Mouse (Mus musculus) WW6 (cell line): ENCODE results near the gene Plxna4.

Experiments used
- DNase-seq: peaks from one replicate; pipeline ENCODE4 v3.0.0-alpha.2; 2013; ENCODE audit warnings: low read depth, low spot score

Plxna4 gene

DNA sequence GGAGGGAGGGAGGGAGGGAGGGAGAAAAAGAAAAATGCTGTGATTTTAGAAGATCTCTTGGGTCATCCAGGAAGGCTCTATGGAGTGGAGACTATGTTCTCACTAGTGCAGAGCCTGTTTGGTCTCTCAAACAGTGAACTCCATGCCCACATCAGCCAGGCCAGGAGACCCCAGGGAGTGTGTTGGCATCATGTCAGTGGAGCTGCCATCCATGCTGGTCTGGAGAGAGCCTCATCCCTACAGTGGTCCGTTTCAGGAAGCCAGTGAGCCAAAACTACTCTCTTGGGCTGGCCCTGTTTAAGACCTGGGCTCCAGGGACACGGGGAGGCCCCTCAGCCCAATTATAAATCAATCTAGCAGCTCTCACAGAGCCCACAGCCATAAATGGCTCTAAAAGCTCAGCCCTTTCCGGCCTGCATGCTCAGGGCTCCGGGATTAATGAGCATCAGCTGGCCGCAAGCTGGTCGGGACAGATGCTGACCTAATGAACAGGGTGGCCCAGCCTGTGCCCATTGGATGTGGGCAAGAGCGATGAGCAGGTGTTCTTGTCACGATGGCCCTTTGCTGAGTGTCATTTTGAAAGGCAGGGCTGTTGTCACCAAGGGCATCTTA lies 180.3 kb downstream of the Plxna4 start:
- no peak for DNase-seq

DNA sequence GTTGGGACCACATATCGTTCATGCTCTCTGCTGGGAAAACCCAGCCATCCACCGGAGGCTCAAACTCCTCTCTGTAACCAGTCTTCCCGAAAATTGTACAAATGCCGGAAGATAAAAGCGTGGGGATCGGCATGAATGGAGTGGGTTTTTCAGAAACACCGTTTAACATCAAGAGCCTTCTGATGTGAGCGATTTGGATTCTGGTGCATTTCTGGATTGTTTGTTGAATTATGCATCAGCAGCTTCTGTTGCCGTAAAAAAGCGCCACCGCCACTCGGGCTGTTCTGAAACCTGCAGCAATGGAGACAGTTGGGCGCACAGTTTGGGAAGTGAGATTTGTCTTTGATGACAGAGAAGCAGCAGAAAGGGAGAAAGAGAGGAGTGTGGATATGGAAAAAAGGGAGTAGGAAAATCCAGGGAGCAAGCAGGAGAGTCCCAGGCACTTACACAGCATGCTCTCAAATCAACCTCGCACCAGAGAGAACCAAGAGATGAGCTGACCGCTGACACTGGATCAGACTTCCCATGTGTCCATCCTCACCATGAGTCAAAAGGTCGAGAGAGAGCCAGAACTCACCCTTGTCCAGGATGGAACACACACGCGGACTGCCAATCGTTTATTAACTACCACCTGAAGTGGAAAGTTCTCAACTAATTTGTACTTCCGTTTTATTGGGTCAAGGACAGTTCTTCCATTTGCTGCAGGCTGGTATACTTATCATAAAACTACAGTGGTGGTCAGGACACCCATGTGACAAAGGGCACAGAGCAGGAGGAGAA lies 181.5 kb downstream of the Plxna4 start:
- DNase-seq = no peak

DNA sequence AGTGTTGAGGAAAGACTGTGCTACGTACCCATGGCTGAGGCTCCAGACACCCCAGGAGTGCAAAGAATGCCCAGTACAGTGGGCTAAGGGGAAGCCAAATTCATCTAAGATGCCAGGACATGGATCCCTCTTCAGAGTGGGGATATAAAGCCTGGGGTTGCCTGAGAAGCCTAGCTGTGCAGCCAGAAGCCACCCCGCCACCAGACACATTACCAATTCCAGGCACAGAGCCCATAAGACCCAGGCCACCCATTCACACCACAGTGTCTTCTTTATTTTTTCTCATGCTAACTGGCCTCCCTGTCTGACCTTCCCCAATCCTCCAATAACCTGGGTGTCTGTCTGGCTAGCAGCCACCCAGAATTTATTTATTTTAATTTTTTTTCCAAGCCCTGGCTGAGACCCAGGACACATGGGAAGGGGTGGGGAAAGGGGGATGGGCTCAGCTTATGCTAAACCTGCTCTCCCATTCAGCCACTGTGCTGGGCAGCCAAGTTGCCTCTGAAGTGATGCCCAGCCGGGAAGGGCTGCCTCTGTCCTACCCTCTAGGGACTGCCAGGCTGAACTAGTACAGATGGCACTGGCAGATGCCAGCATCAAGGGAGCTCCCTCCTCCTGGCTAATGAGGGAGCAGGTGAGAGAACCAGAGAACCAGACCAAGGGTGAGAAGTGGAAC lies 185.3 kb downstream of the Plxna4 start:
- DNase-seq = no peak

- DNase-seq = no peak
These were observed 189.7 kb downstream of the Plxna4 start for GRCm38 (mm10) chr6:32398261-32398660.

- no peak for DNase-seq
These were observed 190.8 kb downstream of the Plxna4 start for GRCm38 (mm10) chr6:32397133-32397730.

- no peak for DNase-seq
These were observed 192.6 kb downstream of the Plxna4 start for GRCm38 (mm10) chr6:32395415-32395814.

DNA sequence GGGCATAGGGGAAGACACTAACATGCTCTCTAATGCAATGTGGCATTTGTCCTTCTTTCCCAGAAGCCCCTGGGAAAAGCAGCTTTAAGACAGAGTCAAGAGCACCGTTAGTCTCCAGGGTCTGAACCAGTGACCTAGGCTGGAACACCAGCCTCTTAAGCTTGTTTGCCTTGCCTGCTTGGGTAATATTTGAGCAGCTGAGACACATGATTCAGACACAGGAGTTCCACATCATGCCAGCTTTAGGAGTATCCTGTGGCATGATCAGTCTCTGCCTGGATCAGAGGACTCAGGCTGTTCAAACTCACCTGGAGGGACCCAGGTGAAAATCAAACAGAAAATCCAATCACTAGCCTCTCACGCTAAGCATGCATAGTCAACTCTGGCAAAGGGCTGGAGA lies 195.7 kb downstream of the Plxna4 start:
- no peak for DNase-seq

GRCm38 (mm10) chr6:32388276-32388675 lies 199.7 kb downstream of the Plxna4 start:
- no peak for DNase-seq

GRCm38 (mm10) chr6:32386915-32387314 lies 201.1 kb downstream of the Plxna4 start:
- no peak for DNase-seq

DNA sequence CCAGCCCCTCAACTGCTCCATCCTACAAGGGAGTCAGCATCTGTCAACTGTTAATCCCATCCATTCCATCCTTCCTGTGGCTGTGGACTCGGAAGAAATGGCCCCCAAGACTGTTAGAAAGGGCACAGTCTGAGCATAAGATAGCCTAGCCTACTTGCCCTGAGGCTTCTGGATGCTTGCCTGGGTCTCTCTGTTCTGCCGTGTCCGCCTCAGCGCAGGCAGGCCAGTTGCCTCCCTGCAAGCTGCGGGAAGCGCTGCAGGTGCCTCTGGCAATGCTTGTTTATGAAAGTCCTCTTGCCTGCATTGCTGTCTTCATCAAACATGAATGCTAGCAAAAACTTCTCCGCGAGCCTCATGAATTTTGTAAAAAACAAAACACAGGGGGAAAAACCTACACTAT lies 203.1 kb downstream of the Plxna4 start:
- DNase-seq = no peak

DNA sequence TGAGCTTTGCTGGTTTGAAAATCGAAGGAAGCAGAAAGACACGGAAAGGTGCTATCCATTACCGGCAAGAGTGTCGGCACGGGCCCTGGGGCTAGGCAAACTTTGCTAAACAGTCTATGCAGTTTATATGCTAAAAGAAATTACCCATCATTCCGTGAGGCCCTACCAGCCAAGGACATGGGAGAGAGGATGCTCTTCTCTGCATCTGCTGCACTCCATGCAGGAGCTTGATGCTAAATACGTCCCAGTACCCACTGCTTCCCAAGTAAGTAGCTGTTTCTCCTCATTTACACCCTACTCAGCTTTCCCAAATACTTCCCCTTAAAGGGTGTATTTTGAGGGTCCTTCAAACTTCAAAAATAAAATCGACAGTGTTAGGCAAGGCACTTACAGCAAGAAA lies 203.6 kb downstream of the Plxna4 start:
- no peak for DNase-seq

GRCm38 (mm10) chr6:32381516-32381915 lies 206.5 kb downstream of the Plxna4 start:
- DNase-seq = no peak

DNA sequence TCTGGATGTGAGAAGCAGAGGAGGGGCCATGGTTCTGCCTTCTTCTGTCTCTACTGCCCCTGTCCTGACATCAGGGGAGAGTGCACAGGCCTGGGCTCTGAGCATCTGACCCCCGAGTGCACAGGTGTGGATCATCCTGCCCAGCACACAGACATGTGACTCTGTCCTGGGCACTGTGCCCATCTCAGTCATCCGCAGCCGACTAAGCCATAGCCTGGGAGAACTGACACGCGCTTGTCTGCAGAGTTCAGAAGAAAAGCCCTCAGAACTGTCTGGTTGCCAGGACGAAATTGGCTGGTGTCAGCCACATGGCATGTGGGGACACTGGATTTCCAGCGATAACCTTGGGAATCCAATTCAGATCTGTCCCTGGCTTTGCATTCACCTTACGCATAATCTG lies 210.8 kb downstream of the Plxna4 start:
- DNase-seq = no peak

DNA sequence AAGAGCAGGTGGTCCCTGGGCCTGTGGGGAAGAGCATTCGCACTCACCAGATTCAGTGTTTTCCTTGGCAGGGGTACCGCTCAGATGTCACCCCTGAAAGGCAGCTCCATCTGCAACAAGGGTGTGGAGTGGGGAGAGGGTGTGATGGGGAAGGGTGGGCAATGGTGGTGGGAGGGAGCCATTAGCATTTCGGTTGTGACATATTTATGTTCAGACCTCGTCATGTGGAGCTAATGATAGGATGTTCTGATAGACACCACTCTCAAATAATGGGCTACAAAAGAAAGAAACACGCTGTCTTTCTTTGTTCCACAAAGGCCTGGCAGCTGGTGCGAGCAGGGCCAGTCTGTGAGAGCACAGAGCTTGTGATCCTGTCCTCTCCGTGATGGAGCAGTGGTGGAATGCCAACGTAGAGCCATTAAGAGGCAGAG lies 214.0 kb downstream of the Plxna4 start:
- DNase-seq = no peak

GRCm38 (mm10) chr6:32369092-32369491 lies 218.9 kb downstream of the Plxna4 start:
- DNase-seq = no peak

- DNase-seq = no peak
These were observed 219.6 kb downstream of the Plxna4 start for GRCm38 (mm10) chr6:32368408-32368807.

DNA sequence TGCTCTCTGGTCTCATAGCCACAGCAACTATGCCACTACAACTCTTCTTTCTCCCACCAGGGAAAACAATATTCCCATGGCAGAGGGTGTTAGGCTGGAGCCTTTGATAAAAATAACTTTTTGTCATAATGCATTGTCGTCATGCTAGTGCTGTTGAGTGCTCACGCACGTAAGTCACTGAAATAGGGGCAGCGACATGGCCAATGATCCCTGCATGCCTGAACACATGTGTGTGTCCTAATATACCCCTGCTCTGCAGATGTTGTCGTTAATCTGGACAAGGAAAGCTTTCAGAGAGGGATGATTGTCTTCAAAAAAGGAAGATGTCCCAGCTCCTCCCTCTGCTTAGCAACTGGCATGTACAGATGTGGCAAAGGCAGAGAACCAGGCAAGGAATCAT lies 223.1 kb downstream of the Plxna4 start:
- no peak for DNase-seq

GRCm38 (mm10) chr6:32363489-32364068 lies 224.4 kb downstream of the Plxna4 start:
- no peak for DNase-seq

GRCm38 (mm10) chr6:32362421-32362820 lies 225.6 kb downstream of the Plxna4 start:
- DNase-seq = no peak

DNA sequence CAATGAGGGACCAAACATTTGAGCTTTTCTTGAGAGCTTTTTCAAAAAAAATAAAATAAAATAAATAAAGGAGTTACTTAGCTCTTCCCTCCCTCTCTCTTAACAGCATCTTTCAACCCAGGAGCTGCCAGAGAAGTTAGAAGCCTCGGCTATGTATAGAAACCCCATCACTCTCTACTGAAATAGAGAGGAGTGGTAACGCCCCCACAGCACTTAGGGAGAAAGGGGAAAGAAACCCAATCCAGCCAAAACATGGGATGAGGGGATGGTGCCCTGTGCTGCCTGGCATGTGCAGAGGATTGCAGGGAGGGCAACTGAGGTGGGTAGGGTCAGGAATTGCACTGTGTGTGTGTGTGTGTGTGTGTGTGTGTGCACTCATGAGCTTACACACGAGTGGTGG lies 228.3 kb downstream of the Plxna4 start:
- no peak for DNase-seq

GRCm38 (mm10) chr6:32357497-32357896 lies 230.5 kb downstream of the Plxna4 start:
- no peak for DNase-seq

DNA sequence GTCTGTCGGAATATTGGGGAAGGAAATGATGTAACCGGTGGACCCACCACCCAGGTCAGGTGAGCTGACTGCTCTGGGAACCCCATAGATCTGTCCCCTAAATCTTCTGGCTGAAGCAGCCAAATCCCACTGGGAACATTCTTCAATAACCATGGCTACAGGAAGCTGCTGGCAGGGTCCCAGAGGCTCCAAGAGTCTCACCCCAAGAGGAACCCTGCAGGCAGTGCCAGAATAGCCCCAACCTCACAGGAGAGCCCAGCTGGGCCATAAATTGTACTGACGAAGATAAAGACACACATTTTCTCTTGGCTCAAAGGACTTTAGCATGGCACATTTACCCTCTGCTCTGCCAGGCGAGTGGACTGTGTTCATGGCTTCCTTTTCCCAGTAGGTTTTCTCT lies 232.4 kb downstream of the Plxna4 start:
- no peak for DNase-seq
